Comparison of ENCODE assay signal across 19 mouse cellular contexts in genomic region chr5:52550613-52551317, GRCm38 (mm10). TPM values are rescaled to one million over a fixed set of nuclear protein-coding genes. Genes with fewer than 3 reads are reported as not detected.
DNase-seq lines count a peak whose midpoint lies in the region; ATAC-seq lines count a peak whose summit lies in the region.
"Had no signal": no experiment of that assay in that cellular context is flagged by ENCODE, and none has a peak within 500 bp of the region (broad histone marks: within the 10 kb centered on the region; RNA-seq: fewer than 3 reads in every experiment).

No protein-coding gene starts in this region.

- no peak overlapping the region for H3K9ac ChIP-seq in midbrain, embryonic 11.5 days (ENCODE audit: low read length)
- no peak overlapping the region for H3K9ac ChIP-seq in hindbrain, embryonic 12.5 days
- no peak overlapping the region for H3K9ac ChIP-seq in midbrain, embryonic 14.5 days (replicated peaks; ENCODE audit: low read length)
- H3K9ac ChIP-seq: lung, embryonic 14.5 days; stomach, embryonic 15.5 days had no signal

- H3K9me3 ChIP-seq in midbrain, embryonic 11.5 days (ENCODE audit: control insufficient read depth, low read length), result no peaks in the 10 kb centered on the region
- H3K9me3 ChIP-seq in midbrain, embryonic 10.5 days (replicated peaks), result no peaks in the 10 kb centered on the region
- 0 out of 2 replicates have a peak, but pooled peaks cover 3% of the 10 kb centered on the region for H3K9me3 ChIP-seq in hindbrain, embryonic 12.5 days (replicated peaks)
- no peaks in the 10 kb centered on the region for H3K9me3 ChIP-seq in midbrain, embryonic 14.5 days (ENCODE audit: control insufficient read depth, low read length)
- H3K9me3 ChIP-seq: heart, embryonic 10.5 days; limb, embryonic 10.5 days; stomach, embryonic 15.5 days had no signal

- H3K27me3 ChIP-seq in midbrain, embryonic 11.5 days (ENCODE audit: control insufficient read depth, insufficient read depth, low read length), result no peaks in the 10 kb centered on the region
- H3K27me3 ChIP-seq in midbrain, embryonic 10.5 days (ENCODE audit: low read depth, poor library complexity, severe bottlenecking), result no peaks in the 10 kb centered on the region
- no peaks in the 10 kb centered on the region for H3K27me3 ChIP-seq in hindbrain, embryonic 12.5 days
- H3K27me3 ChIP-seq in midbrain, embryonic 14.5 days (ENCODE audit: control insufficient read depth, insufficient read depth, low read length), result no peaks in the 10 kb centered on the region
- H3K27me3 ChIP-seq: stomach, embryonic 15.5 days had no signal

- no peak for DNase-seq in midbrain, embryonic 11.5 days (ENCODE audit: low spot score, missing footprints)
- no peak for DNase-seq in midbrain, embryonic 10.5 days (ENCODE audit: low spot score)
- DNase-seq in midbrain, embryonic 14.5 days, result peak; percentile 61
- peak; percentile 23 for DNase-seq in retina, postnatal 1 day
- no peak for DNase-seq in thymus, postnatal 36 days
- no peak for DNase-seq in adrenal gland, adult 2 months
- DNase-seq: cerebellum, postnatal 25 days; gastrocnemius, postnatal 36 days; heart, postnatal 36 days; kidney, adult 11 months; lung, embryonic 14.5 days; lung, postnatal 4 days; right cerebral cortex, adult 18-20 months had no signal

- H3K4me2 ChIP-seq in midbrain, embryonic 11.5 days, result no peak overlapping the region
- H3K4me2 ChIP-seq in hindbrain, embryonic 12.5 days (replicated peaks), result no peak overlapping the region
- H3K4me2 ChIP-seq in midbrain, embryonic 14.5 days (ENCODE audit: low read length), result peak overlapping the region; percentile 23; the same call in 1 of the 2 replicates
- H3K4me2 ChIP-seq: liver, embryonic 11.5 days; lung, embryonic 14.5 days; stomach, embryonic 15.5 days had no signal

- no peaks in the 10 kb centered on the region for H3K36me3 ChIP-seq in midbrain, embryonic 11.5 days (ENCODE audit: control insufficient read depth, insufficient read depth, low read length)
- 0 out of 2 replicates have a peak, but pooled peaks cover 2% of the 10 kb centered on the region for H3K36me3 ChIP-seq in midbrain, embryonic 10.5 days
- H3K36me3 ChIP-seq in hindbrain, embryonic 12.5 days, result no peaks in the 10 kb centered on the region
- no peaks in the 10 kb centered on the region for H3K36me3 ChIP-seq in midbrain, embryonic 14.5 days (ENCODE audit: control insufficient read depth, insufficient read depth, low read length)
- H3K36me3 ChIP-seq: limb, embryonic 10.5 days had no signal

- H3K4me1 ChIP-seq in midbrain, embryonic 11.5 days (ENCODE audit: control insufficient read depth, insufficient read depth, low read length), result no peaks in the 10 kb centered on the region
- no peaks in the 10 kb centered on the region for H3K4me1 ChIP-seq in midbrain, embryonic 10.5 days
- peaks cover 4% of the 10 kb centered on the region; the same call in 1 of the 2 replicates for H3K4me1 ChIP-seq in hindbrain, embryonic 12.5 days
- H3K4me1 ChIP-seq in midbrain, embryonic 14.5 days (ENCODE audit: control insufficient read depth, insufficient read depth, low read length), result peaks cover 6% of the 10 kb centered on the region; the same call in 1 of the 2 replicates
- H3K4me1 ChIP-seq: limb, embryonic 10.5 days; stomach, embryonic 15.5 days had no signal

- WGBS in midbrain, embryonic 11.5 days, result 86% methylated on average over 13 of the region's 13 CpGs
- WGBS in midbrain, embryonic 10.5 days, result 92% methylated on average over 13 of the region's 13 CpGs
- WGBS in hindbrain, embryonic 12.5 days, result 70% methylated on average over 13 of the region's 13 CpGs
- 58% methylated on average over 13 of the region's 13 CpGs for WGBS in midbrain, embryonic 14.5 days

- no peak overlapping the region for H3K4me3 ChIP-seq in midbrain, embryonic 11.5 days (ENCODE audit: low read depth, low read length)
- H3K4me3 ChIP-seq in midbrain, embryonic 10.5 days, result no peak overlapping the region
- H3K4me3 ChIP-seq in hindbrain, embryonic 12.5 days, result no peak overlapping the region
- H3K4me3 ChIP-seq in midbrain, embryonic 14.5 days (replicated peaks; ENCODE audit: low read depth, low read length), result no peak overlapping the region
- H3K4me3 ChIP-seq: heart, embryonic 10.5 days; limb, embryonic 10.5 days; stomach, embryonic 15.5 days had no signal

- no peak overlapping the region for H3K27ac ChIP-seq in midbrain, embryonic 11.5 days (ENCODE audit: low read depth, low read length)
- H3K27ac ChIP-seq in midbrain, embryonic 10.5 days (replicated peaks), result no peak overlapping the region
- peak overlapping the region; percentile 14; the same call in 1 of the 2 replicates for H3K27ac ChIP-seq in hindbrain, embryonic 12.5 days
- H3K27ac ChIP-seq in midbrain, embryonic 14.5 days (replicated peaks; ENCODE audit: low read depth, low read length), result peak overlapping the region; percentile 67
- H3K27ac ChIP-seq: heart, embryonic 10.5 days; kidney, postnatal 0 days; limb, embryonic 10.5 days; stomach, embryonic 15.5 days had no signal

- ATAC-seq in midbrain, embryonic 11.5 days (ENCODE audit: low FRiP score), result peak; percentile 47
- ATAC-seq in hindbrain, embryonic 12.5 days (ENCODE audit: low FRiP score), result peak; percentile 62
- peak; percentile 25; the same call in 1 of the 2 replicates for ATAC-seq in midbrain, embryonic 14.5 days (ENCODE audit: low FRiP score, low TSS enrichment)

RNA-seq across cellular contexts. Expression of gene Lgi2, which starts 15.5 kb away (rescaled TPM):
- 0.92 and 1.3 TPM in 2 replicates for polyA plus RNA-seq in midbrain, embryonic 11.5 days (2014; fragmentation: Nextera tagmentation; extraction: Ambion mirVana)
- 1.4 TPM in 2 replicates for polyA plus RNA-seq in midbrain, embryonic 10.5 days (2016; fragmentation: Nextera tagmentation; extraction: Ambion mirVana)
- 1.8 and 1.9 TPM in 2 replicates for polyA plus RNA-seq in hindbrain, embryonic 12.5 days (2016; fragmentation: Nextera tagmentation; extraction: Ambion mirVana)
- 3.4 and 5.3 TPM in 2 replicates for polyA plus RNA-seq in midbrain, embryonic 14.5 days (2014; fragmentation: Nextera tagmentation; extraction: Ambion mirVana)
- 1 to 10 TPM in 1 of 2 experiments, under 1 TPM in 1; 0.69 to 1.6 TPM for total RNA-seq in adrenal gland, adult 2 months (2021)
- polyA plus RNA-seq in adrenal gland, adult 2 months (2012; rRNA removed), result 0.26 and 0.41 TPM in 2 replicates

Comparison
In these comparisons a context has a peak if more than half of its experiments do, and no peak if none do; other contexts are left out.
1. DNase-seq: peak in midbrain, embryonic 14.5 days (single experiment) and retina, postnatal 1 day (single experiment); none in midbrain, embryonic 11.5 days (single experiment), midbrain, embryonic 10.5 days (single experiment), thymus, postnatal 36 days (0 of 2) and adrenal gland, adult 2 months (single experiment).
2. H3K27ac ChIP-seq: peak in hindbrain, embryonic 12.5 days (single experiment) and midbrain, embryonic 14.5 days (single experiment); none in midbrain, embryonic 11.5 days (single experiment) and midbrain, embryonic 10.5 days (single experiment).
3. Peak in every context shown above with its lines, with median percentiles within 50 percentile points of each other: ATAC-seq.